Mouse (Mus musculus): ENCODE measurements at regions not wholly inside any gene's neighbourhood (a gene's known extent, or its start where the extent isn't known, plus 50 kb on each side); places are given as distances from the start of the nearest gene placed in this dataset.

DNA sequence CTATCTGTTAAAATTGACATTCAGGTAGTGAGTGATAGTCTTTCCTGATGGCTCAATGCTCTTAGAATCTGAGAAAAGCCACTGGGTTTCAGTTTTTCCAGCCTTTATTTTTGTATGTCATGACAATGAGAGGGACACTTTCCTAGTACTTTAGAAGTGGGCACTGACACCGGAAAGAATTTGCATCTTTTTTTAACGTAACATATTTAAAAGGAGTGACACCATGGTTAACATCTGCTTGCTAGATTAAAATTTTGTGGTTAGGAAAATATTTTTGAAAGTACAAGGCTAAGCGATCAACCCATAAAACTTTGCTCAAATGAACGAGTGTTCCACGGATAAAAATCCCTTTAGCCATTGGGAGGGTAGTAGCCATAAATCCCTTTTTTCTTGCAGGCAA is 174.7 kb downstream of the 1700129C05Rik start:
- no peak for DNase-seq (ENCODE audit: low spot score)

- no peak for DNase-seq (ENCODE audit: low spot score)
Measured at GRCm38 (mm10) chr14:58967163-58967562, 175.5 kb downstream of the 1700129C05Rik start.

DNA sequence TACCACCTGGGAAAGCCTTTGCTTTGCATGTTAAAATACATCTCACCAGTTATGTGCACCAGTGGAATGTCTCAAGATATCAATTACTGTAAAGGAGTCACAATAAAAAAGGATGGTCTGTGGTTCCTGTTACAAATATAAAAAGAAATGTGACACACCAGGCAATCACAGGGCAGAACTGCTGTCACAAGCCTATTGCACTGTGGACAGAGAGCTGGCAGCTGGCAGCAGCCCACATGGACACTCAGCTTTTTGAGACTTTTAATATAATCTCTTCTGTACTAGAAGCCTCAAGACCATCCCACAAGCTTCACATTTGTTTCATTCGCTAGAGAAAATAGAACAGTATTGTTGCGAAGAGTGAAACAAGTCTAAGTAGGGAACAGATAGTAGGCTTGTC is 197.7 kb downstream of the 1700129C05Rik start:
- no peak for DNase-seq (ENCODE audit: low spot score)

- no peak for DNase-seq (ENCODE audit: low spot score)
Measured at GRCm38 (mm10) chr14:58943267-58943765, 199.4 kb downstream of the 1700129C05Rik start.

GRCm38 (mm10) chr14:58939086-58939485 is 203.6 kb downstream of the 1700129C05Rik start:
- no peak for DNase-seq (ENCODE audit: low spot score)

GRCm38 (mm10) chr14:58938601-58938970 is 204.1 kb downstream of the 1700129C05Rik start:
- no peak for DNase-seq (ENCODE audit: low spot score)

DNA sequence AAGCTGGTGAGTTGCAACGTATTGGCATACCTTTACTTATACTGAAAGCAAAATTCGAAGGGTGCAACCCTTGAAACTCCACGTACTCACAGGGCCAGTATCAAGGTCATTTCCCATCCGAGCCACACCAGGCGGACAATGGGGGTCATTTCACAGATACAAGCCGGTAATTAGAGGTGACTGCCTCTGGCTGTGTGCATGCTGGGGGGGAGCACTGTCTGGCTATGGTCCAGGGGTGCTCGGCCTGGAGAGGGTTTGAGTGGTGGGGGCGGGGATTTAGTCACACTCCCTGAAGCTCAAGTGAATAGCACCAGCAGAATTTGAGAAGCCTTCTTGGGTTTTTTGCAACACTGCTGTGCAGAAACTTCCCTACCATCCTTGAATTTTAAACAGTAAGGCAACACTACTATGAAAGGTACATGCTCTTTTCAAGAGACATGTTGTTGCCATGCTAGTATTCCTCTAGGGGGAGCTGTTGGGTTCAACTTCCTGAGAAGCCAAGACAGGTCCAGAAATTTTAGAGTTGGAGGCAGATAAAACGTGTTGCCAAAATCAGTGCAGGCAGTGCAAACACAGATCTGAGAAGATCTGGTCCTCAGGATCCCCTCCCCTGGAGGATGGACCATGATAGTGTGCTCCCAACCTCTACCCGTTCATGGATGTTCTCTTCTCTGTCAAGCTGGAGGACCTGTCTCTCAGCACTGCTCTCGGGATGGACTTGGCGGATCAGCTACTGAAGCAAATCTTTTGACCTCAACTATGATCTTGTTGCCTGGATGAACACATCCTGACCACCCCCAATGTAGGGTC is 204.7 kb downstream of the 1700129C05Rik start:
- DNase-seq (ENCODE audit: low spot score), result no peak

DNA sequence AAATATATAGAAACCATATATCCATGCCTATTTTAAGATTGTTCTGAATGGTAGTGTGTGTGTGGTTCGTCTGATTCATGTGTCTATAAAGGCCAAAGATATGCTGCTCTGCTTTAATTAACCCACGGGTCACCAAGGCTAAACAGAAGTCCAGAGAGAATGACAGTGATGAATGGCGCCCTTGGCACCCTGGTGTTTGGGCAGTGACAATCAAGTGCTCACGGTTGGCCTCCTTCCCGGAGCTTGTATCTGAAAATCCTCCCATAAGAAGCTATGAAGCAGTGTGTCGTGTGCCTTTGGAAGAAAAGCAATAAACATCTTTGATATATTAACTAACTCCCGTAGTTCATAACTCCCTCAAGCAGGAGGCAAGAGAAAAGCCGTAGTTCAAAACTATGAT is 205.4 kb downstream of the 1700129C05Rik start:
- no peak for DNase-seq (ENCODE audit: low spot score)

GRCm38 (mm10) chr14:58936131-58936530 is 206.6 kb downstream of the 1700129C05Rik start:
- no peak for DNase-seq (ENCODE audit: low spot score)

- DNase-seq (ENCODE audit: low spot score), result no peak
Measured at GRCm38 (mm10) chr14:58917853-58918252, 224.8 kb downstream of the 1700129C05Rik start.

DNA sequence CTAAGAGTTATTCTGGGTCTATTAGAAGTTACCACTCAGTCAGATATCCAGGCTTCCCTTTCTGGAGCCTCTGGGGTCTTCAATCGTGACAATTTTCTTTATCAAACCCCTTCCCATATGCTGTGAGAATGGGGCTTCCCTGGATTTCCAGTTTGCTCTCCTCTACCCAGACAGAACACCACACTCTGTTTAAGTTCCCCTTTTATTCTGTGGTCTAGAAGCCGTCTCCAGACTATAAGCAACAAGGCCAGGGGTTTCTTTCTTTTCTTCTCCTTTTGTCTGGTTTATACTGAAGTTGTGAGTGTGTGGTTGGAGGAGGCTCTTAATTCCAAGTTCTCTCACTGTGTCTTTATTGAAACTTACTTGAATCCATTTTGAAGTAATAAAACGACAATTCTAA is 225.5 kb downstream of the 1700129C05Rik start:
- DNase-seq (ENCODE audit: low spot score), result no peak

DNA sequence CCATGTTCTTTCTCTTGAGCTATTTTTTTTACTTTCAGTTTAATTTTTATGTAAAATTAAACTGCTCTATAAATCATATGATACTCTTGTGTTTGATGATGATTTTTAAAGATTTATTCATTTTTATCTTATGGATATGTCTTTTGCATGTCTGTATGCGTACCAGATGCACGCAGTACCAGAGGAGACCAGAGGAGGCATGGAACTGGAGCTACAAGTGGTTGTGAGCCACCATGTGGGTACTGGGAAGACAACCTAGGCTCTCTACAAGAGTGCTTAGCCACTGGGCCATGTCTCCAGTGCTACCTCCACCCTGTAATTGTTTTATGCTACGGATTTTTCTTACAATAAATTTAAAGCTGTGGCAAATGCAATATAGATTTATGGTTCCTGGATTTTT is 227.8 kb downstream of the 1700129C05Rik start:
- DNase-seq (ENCODE audit: low spot score), result no peak

GRCm38 (mm10) chr14:58910846-58911245 is 231.8 kb downstream of the 1700129C05Rik start:
- DNase-seq (ENCODE audit: low spot score), result no peak

DNA sequence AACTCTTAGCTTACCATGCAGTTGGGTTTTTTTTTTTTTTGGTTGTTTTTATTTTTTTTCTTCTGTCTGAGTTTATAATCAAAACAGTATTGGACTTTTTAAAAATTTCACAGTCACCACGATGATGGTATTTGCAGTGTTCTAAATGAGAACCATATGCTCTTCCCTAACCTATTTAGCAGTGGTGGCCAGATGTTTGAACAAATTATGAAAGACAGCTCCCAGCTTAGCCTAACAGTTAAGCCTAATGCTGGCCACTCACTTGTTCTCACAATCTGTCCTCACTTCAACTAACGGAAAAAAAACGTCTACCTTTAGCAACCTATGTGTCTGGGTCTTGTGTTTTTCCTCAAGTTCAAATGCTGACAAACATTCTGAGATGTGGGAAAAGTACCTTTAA is 234.8 kb downstream of the 1700129C05Rik start:
- no peak for DNase-seq (ENCODE audit: low spot score)

DNA sequence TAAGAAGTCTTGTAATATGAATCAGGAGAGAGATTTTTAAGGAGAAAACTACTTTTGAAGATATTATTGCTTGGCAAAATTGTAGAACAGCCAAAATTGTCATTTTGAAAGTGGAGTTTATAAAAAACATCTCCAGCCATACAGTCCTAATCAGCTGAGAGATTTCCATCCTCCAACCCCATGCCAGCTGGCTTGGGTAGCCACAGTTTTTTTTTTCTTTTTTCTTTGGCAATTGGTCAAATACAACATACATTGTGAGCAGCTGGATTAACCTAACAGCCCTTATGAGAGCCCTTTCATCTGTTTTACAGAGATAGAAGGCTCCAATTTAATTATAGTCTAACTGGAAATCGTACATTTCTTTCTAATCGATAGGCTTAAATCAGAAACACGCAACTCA is 235.3 kb downstream of the 1700129C05Rik start:
- no peak for DNase-seq (ENCODE audit: low spot score)

DNA sequence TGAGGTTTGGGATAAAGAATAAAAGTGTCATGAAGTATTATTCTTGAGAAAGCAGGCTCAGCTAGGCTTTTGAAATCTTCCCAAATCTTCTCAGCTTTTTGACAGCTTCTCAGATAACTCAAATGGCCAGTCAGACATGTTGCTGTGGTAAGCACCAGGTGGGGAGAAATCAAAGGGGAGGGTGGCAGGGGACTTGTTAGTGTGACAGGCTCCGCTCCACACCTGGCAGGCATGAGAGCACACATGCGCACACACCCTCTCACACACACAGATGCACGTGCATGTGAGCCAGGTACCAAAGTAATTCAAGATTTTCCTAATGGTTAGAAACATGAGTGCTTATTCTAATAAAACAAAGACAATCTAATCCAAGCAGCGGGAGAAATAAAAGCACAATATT is 236.1 kb downstream of the 1700129C05Rik start:
- DNase-seq (ENCODE audit: low spot score), result no peak

DNA sequence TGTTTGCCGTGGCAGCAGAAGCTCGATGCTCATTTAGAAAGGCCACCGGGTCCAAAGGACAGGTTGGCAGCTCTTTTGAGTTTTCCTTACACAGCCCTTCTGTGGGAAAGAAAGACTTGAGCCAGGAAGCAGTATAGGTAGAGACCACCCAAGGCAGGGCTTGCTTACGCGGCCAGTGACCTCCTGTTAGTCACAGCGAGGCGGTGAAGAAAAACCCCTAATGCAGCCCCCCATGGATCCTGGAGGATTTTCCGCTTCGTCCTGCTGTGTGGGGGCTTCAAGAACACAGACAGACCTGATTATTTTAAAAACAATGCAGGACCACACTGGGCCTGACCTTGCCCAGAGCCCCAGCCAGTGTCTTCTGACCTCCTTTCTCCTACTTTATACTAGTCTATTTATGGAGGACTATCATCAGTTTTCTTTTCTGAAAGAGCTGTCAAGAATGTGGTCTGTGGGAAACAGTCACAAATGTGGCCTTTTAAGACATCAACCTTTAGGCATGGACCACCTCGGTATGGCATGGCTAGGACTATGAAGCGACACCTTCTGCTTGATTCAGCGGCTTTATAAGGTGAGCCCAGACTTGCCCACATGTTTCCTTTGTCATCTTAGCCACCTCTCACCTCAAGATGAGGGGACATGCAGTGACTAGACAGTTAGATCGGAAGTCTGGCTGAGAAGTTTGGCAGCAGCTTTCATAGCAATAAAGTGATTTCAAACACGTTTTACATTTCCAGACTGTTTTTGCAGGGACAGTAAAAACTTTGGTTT is 274.3 kb downstream of the 1700129C05Rik start:
- no peak for DNase-seq (ENCODE audit: low spot score)

DNA sequence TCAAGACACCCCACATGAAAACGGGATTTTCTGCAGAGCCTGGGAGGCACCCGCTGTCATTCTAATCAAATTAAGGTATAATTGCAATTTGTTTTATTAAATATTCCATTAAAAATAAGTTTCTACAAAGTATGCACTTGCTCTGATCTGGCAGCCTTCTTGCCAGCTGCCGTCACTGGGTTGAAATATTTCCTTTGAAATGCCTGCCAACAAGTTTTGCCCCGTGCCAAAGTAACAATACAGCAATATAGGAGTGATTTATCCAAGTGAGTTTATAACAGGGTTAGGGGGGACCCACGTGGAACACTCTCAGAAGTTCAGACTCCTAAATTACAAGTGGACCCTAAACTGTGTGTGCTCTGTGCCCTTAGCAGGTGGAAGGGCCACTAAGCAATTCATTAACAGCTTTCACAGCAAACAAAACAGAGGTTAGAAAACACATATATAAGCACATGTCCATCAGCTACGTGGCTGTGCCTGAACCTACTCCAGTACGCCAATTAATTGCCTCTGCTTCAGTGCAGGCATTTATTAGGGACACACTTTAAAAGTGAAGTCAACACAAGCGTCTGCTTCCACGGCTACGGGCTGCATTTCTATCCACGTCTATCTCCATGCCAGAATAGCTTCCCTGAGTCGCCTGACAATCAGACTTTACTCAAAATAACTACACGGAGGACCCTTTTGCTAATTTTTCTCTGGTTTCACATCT is 275.1 kb downstream of the 1700129C05Rik start:
- no peak for DNase-seq (ENCODE audit: low spot score)

DNA sequence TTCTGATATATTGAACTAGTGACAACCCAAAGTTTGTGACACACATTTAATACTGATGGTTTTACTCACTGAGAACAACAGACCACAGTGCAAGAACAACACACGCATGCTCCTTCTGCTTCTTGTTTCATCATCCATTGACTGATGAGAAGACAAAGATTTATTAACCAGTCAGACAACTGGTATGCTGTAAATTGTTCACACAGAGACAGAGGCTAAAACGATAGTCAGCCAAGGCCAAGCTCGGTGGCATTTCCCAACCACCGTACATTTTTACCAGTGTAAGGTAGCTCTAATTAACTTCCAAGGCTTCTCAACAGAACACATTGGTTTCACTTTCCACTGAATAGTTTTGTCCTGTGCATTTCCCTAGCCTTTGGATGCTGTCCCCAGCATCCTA is 287.8 kb downstream of the 1700129C05Rik start:
- DNase-seq (ENCODE audit: low spot score), result no peak

- DNase-seq (ENCODE audit: low spot score), result no peak
Measured at GRCm38 (mm10) chr14:58844565-58844964, 298.1 kb downstream of the 1700129C05Rik start.

- DNase-seq (ENCODE audit: low spot score), result no peak
Measured at GRCm38 (mm10) chr14:58842196-58842886, 300.4 kb downstream of the 1700129C05Rik start.

- DNase-seq (ENCODE audit: low spot score), result no peak
Measured at GRCm38 (mm10) chr14:58822938-58823337, 319.8 kb downstream of the 1700129C05Rik start.

All from MN1 (cell line).